Mouse (Mus musculus): Measurements from ENCODE around the gene Timeless.

Timeless gene

DNA sequence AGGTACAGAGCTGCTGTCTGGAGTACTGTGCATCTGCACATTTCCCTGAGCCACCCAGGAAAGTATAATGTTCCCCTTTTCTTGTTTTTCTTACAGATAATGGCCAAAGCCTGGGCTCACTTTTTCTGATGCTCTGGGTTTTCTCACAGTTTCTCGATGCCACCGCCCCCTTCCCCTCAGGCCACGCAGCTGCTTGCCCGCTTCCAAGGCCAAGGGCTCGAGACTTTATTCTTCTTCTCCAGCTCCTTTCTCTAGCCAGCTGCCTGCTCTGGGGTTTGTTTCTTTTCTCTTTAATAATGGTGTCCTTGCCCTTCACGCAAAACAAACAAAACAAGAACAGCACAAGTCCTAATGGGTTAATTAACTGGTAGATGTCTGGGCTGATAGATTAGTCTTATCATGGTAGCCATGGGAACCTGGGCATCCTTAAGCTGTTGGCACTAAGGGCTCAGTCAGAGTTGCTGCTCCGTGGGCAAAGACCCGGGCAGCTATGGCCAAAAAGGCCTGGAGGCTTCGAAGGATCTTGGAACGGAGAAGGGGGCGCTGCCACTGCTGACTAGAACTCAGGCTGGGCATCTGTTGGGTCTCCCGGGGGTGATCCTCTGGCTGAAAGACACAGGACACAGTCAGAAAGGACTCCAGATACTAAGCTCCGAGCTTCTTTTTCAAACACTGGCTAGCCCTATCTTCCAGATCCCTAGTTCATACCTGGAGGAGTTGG, 64.7 kb downstream of the Timeless start:
- no peak for DNase-seq (ENCODE audit: low spot score in 2 of 2)

DNA sequence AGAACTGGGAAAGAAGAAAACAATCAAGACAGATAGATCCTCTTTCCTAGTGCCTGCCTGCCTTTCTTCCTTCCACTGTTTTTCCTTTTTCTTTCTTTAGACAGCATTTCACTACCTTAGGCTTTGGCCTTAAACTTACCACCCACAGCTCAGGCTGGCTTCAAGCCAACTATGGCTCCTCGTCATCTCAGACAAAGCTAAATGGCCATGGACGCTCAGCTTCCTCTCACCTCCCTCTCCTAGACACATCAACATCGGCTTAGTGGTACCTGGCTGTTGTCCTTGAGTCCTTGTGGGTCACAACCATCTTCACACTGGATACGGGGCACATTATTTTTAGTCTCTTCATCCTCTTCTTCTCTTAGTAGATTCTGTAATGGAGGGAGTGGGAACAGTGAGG, 65.4 kb downstream of the Timeless start:
- DNase-seq (ENCODE audit: low spot score in 2 of 2) = no peak

DNA sequence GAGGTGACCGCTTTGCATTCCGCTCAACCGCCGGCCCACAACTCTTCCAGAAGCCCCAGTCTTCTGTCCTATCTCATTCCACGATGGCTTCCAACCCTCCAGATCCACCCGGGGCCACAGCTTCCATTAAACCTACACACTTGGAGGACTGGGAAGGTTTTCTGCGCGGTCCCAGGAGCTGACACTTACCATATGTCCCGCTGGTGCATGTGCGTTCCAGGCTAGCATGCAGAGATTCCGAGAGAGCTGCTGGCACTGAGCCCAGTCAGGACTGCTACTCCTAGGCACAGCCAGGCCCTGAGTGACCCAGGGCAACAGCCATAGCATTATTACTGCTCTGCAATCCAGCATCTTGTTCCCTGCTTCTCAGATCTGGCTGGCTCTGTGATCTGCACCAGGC, 65.8 kb downstream of the Timeless start:
- DNase-seq (ENCODE audit: low spot score in 2 of 2) = no peak

DNA sequence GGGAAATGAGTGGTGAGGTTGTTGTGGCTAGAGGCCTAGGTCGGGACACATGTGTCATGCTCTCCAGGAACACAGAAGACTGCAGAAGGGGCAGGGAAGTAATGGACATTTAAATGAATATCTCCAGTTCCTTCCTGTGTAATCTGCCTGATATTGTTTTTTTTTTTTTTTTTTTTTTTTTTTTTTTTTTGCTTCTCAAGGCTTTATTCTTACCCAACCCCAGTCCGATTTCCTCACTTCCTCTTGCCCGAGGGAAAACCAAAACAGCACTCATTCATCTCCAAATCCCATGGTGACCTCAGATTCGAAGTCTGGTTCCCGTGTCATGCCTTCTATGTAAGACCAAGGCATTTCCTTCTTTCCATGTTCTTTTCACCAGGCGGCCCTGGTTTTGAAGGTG, 66.4 kb downstream of the Timeless start:
- DNase-seq (ENCODE audit: low spot score in 2 of 2) = no peak

DNA sequence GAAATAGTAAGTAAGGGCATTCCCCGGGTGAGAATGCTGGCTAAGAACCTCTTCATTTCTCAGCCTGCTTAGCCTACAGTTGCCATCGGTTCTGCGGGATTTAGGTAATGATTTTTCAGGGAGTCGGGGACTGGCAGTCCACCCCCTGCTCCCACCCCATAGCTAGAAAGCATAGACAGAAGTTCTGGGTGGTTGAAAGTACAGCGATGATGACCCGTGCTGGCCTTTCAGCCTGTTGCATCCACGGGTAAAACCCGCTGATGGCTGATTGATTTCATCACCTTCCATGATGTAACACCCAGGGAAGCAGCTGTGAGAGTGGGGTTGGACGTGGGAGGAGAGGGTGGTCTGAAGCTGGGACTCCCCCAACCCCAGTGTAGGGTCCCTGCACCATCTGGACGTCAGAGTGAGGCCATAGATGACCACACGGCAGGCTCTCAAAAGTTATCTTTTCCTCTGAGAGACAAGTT, 66.9 kb downstream of the Timeless start, which contains the start of gene Il23a:
TSS of gene Il23a (minus strand) at position 51 of the 470 bp plus-strand sequence.
- DNase-seq (ENCODE audit: low spot score in 2 of 2) = no peak

DNA sequence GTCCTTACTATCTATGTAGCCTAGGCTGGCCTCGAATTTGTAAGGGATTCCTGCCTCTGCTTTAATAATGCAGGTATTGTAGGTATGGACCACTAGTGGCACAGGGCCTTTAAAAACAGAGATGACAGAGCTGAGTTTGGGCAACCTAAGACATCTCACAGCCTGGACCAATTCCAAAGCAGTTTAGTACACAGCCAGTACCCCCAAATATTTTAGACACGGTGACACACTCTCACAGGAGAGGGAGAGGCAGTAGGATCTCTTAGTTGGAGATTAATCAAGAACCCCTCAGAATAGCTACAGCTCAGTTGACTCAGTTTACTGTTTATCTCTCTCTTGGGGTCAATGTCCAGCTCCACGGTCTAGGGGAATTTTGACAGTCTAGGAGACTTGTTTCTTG, 70.5 kb downstream of the Timeless start:
- DNase-seq (ENCODE audit: low spot score in 2 of 2) = peak in 1 of 2 experiments; percentile 13
